Mouse (Mus musculus) heart, embryonic 13.5 days (tissue): Measurements from ENCODE around the gene Olfr376. TPM values are rescaled to one million over a fixed set of nuclear protein-coding genes. Genes with fewer than 3 reads are reported as not detected.

Source experiments
- ATAC-seq: fragments of 200-750 bp; cut with Nextera tagmentation; 2 replicates; pipeline ENCODE4 v1.8.0; 2017; ENCODE audit warnings: moderate TSS enrichment; ENCODE audit not compliant: insufficient number of reproducible peaks, low FRiP score, low TSS enrichment; ENCODE audit errors: extremely low read depth
- H3K27ac ChIP-seq: fragments of 300-500 bp; sonication (generic); replicated peaks from 2 replicates; pipeline ENCODE4 v1.5.1; 2015; ENCODE audit warnings: moderate library complexity, mild to moderate bottlenecking, inconsistent platforms
- H3K27me3 ChIP-seq: fragments of 300-500 bp; sonication (generic); replicated peaks from 2 replicates; pipeline ENCODE4 v1.6.1; 2015; ENCODE audit warnings: mild to moderate bottlenecking, inconsistent platforms
- H3K36me3 ChIP-seq: fragments of 300-500 bp; sonication (generic); 2 replicates; pipeline ENCODE4 v1.6.1; 2015; ENCODE audit warnings: mild to moderate bottlenecking, inconsistent platforms
- H3K4me1 ChIP-seq: fragments of 300-500 bp; sonication (generic); 2 replicates; pipeline ENCODE4 v1.6.1; 2015; ENCODE audit warnings: inconsistent platforms
- H3K4me2 ChIP-seq: fragments of 300-500 bp; sonication (generic); 2 replicates; pipeline ENCODE4 v1.6.1; 2015; ENCODE audit warnings: inconsistent platforms, mild to moderate bottlenecking, moderate library complexity
- H3K4me3 ChIP-seq: fragments of 300-500 bp; sonication (generic); 2 replicates; pipeline ENCODE4 v1.5.1; 2015; ENCODE audit warnings: moderate library complexity, mild to moderate bottlenecking, inconsistent platforms
- H3K9ac ChIP-seq: fragments of 300-500 bp; sonication (generic); 2 replicates; pipeline ENCODE4 v1.6.1; 2015; ENCODE audit warnings: inconsistent platforms, mild to moderate bottlenecking, moderate library complexity
- H3K9me3 ChIP-seq: fragments of 300-500 bp; sonication (generic); 2 replicates; pipeline ENCODE4 v1.6.1; 2016; ENCODE audit warnings: inconsistent platforms
- WGBS: fragments of 180-500 bp; shearing (Covaris S2); methylation state at CpG from one replicate; pipeline ENCODE4 v1.1.7; 2015; ENCODE audit warnings: mixed read lengths; 5-methylcytosine and 5-hydroxymethylcytosine counted together
- polyA plus RNA-seq: library from polyadenylated mRNA; unstranded; fragments of >200 nt; fragmentation: Nextera tagmentation; extraction: Ambion mirVana; gene quantifications from 2 replicates; pipeline ENCODE4 v1.2.1, GENCODE M21; 2015

The Olfr376 gene
- not detected in 2 replicates for polyA plus RNA-seq

DNA sequence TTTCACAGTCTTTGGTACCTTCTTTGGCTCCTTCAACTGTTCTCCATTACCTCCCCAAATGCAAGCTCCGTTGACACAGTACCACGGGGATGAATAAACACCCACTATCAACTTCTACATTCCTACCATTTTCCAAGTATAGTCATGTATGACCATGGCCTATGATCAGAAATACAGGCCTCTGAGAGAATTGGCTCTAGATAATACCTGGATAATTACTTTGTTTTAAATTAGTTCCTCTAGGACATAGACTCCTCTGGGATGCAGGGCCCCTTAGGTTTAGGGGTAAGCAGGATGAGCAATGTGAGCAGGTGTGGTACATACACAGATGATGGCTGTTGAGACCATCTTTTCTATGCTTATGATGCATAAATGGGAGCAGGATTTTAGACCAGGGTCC is at the start of gene Olfr376:
TSS of gene Olfr376 (plus strand) at position 301 of the 400 bp plus-strand sequence.
- Histone ChIP-seq H3K27ac (no peak within 1 kb of the TSS), H3K4me3 (no peak within 1 kb of the TSS), H3K4me1 (no peaks in the 10 kb centered on the region), H3K27me3 (no peaks in the 10 kb centered on the region), H3K36me3 (no peaks in the 10 kb centered on the region), H3K9ac (no peak within 1 kb of the TSS), H3K9me3 (no peaks in the 10 kb centered on the region), H3K4me2 (no peak within 1 kb of the TSS)
- ATAC-seq = no peak
- 74% methylated on average over 2 of the region's 2 CpGs for WGBS

DNA sequence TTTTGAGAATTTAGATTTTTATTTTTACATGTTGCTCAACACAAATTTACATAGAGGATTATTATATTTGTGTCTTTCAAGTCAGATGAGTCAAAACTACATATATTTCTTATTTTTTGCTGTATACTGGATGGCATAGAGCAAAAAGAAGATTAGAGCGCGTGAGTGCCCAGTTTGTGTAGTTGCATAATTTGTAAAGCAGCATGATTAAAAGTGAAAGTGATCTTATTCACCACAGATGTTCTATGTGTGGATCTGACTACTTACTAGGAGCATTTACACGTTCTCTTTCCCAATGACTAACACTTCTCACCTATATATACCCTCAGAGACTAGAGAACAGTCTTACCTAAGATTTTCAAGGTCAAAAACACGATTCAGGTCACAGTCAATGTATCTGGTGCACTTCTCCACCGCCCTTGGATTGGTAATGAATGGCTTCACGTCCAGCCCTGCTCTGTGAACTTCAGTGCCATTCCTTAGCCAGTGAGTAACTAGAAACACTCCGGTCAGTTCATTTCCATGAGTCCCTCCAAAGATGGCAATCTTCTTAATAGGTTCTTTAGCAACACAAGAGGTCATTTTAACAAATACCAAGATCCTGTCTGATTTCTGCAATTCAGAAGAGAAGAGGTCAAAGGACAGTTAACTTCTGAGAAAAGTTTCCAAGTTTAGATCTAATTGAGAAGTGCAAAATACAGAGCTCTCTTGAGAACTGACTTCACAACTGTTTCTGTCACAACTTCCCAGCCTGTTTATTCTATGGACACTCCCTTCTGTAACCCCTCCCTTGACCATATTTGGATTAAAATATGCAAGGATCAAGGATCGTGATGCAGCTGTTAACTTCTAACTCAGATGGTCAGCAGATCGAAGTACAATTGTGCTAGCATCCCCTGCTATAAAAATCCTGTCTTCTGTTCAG is 46.9 kb upstream of the Olfr376 start:
- no peak overlapping the region for H3K4me3 ChIP-seq
- no peaks in the 10 kb centered on the region for H3K4me1 ChIP-seq
- 65% methylated on average over 9 of the region's 9 CpGs for WGBS
- no peak for ATAC-seq
- H3K4me2 ChIP-seq = no peak overlapping the region
- H3K36me3 ChIP-seq = no peaks in the 10 kb centered on the region
- H3K9me3 ChIP-seq = no peaks in the 10 kb centered on the region
- H3K27ac ChIP-seq = no peak overlapping the region
- no peak overlapping the region for H3K9ac ChIP-seq
- H3K27me3 ChIP-seq = no peaks in the 10 kb centered on the region

DNA sequence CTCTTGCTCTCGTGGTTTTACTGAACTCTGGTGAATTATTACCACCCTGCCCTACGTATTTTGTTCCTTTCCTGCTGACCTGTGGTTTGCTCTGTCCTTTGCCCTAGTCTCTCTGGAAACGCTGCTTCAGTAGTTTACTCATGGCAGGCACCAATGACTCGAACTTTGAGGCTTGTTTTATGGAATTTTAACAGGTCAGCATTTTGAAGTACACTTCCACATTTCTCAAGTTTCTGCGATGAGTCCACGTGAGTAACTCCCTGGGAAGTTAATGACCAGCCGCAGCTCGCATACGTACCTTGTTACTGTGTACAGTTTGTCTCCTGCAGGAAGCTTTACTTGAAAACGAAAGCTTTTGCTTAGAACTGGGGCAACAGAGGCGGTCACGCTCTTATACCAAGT is 44.6 kb upstream of the Olfr376 start:
- H3K4me1 ChIP-seq = no peaks in the 10 kb centered on the region
- ATAC-seq = no peak
- H3K27ac ChIP-seq = no peak overlapping the region
- H3K9me3 ChIP-seq = no peaks in the 10 kb centered on the region
- H3K27me3 ChIP-seq = no peaks in the 10 kb centered on the region
- H3K4me2 ChIP-seq = no peak overlapping the region
- H3K9ac ChIP-seq = no peak overlapping the region
- 61% methylated on average over 12 of the region's 12 CpGs for WGBS
- H3K4me3 ChIP-seq = no peak overlapping the region
- no peaks in the 10 kb centered on the region for H3K36me3 ChIP-seq

DNA sequence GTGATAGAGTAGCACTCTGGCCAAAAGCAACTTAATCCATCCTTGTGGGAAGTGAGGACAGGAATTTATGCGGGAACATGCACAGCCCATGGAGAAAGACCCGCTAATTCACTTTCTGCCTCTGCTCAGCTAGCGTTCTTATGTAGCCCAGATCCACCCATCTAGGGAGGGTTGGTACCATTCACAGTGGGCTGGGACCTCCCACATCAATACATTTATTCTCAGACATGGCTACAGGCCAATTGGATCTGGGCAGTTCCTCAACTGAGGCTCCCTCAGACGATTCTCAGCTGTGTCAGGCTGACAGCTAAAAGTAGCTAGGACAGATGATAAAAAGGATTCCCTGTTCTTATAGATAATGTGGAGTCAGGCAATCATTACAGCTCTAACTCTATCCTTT is 43.7 kb upstream of the Olfr376 start:
- no peak for ATAC-seq
- no peak overlapping the region for H3K27ac ChIP-seq
- 56% methylated on average over 4 of the region's 4 CpGs for WGBS
- H3K4me2 ChIP-seq = no peak overlapping the region
- no peak overlapping the region for H3K9ac ChIP-seq
- H3K36me3 ChIP-seq = no peaks in the 10 kb centered on the region
- no peak overlapping the region for H3K4me3 ChIP-seq
- no peaks in the 10 kb centered on the region for H3K27me3 ChIP-seq
- H3K4me1 ChIP-seq = no peaks in the 10 kb centered on the region
- no peaks in the 10 kb centered on the region for H3K9me3 ChIP-seq

DNA sequence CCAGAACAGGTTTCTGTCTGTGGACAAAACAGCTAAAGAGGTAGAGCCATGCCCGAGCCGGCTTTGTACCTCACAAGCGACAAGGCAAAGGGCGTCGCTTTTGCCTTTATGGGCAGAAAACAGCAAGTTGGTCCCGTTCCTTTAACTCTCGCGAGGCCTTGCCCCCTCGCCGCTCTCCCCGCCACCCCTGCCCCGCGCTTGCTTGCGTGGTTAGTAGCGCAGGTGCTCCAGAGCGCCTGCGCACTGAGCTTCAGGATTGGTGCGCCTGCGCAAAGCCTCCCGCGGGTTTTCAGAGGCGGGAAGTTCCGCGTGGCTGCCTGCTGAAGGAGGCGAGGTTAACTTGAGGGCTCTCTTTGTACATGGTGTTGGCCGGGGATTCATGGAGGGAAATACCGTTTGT is 41.6 kb upstream of the Olfr376 start, which contains the start of the genes Aspa, Gm49340 and Spata22:
TSS of gene Aspa (minus strand) at position 155 of the 400 bp plus-strand sequence.
TSS of gene Gm49340 (plus strand) at position 300 of the 400 bp plus-strand sequence.
TSS of gene Spata22 (plus strand) at position 300 of the 400 bp plus-strand sequence.
- Histone ChIP-seq H3K9me3 (no peaks in the 10 kb centered on the region), H3K9ac (no peak within 1 kb of the TSS), H3K27me3 (no peaks in the 10 kb centered on the region), H3K27ac (no peak within 1 kb of the TSS), H3K4me1 (no peaks in the 10 kb centered on the region), H3K36me3 (no peaks in the 10 kb centered on the region), H3K4me2 (no peak within 1 kb of the TSS), H3K4me3 (no peak within 1 kb of the TSS)
- ATAC-seq = no peak
- 67% methylated on average over 27 of the region's 27 CpGs for WGBS

DNA sequence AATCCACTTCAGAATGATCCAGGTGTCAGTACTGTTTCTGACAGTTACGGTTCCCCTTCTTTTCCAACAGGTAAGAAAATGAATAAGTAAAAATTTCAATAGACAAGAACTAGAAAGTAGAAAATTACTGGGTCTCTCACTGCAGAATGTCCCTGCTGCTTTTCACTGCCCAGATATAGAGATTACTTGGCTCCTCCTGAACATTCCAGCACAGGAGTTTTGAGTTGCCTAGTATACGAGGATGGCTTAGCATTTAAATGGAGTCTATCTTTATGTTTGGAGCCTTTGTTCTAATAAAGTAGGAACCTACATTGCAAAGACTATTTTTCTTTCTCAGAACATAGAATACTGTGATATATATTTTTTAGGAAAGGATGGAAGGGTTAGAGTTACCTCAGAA is 37.7 kb upstream of the Olfr376 start:
- no peak for ATAC-seq
- no peak overlapping the region for H3K4me2 ChIP-seq
- H3K27ac ChIP-seq = no peak overlapping the region
- H3K4me3 ChIP-seq = no peak overlapping the region
- H3K9me3 ChIP-seq = no peaks in the 10 kb centered on the region
- H3K9ac ChIP-seq = no peak overlapping the region
- WGBS = 63% methylated on average over 2 of the region's 2 CpGs
- no peaks in the 10 kb centered on the region for H3K36me3 ChIP-seq
- no peaks in the 10 kb centered on the region for H3K4me1 ChIP-seq
- H3K27me3 ChIP-seq = no peaks in the 10 kb centered on the region

DNA sequence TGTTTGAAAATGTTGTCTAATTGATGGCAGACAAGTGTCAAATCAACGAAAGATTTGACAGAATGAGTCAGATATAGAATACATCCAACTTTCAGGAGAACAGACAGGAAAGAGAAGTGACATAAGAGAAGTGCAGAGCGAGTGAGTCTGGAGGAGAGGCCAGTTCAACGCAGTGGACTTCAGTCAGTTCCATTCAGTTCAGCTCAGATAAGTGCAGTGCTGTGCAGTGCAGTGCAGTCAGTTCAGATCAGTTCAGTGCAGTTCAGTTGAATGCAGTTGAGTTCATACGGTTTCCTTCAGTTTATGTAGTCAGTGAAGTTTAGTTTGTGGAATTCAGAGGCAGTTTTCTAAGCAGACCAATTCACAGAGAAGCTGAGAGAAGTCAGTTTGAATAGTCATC is 34.1 kb upstream of the Olfr376 start:
- Histone ChIP-seq H3K9ac (no peak overlapping the region), H3K9me3 (no peaks in the 10 kb centered on the region), H3K4me3 (no peak overlapping the region), H3K4me2 (no peak overlapping the region), H3K4me1 (no peaks in the 10 kb centered on the region), H3K27ac (no peak overlapping the region), H3K36me3 (no peaks in the 10 kb centered on the region), H3K27me3 (no peaks in the 10 kb centered on the region)
- no peak for ATAC-seq
- WGBS = 65% methylated on average over 4 of the region's 4 CpGs

DNA sequence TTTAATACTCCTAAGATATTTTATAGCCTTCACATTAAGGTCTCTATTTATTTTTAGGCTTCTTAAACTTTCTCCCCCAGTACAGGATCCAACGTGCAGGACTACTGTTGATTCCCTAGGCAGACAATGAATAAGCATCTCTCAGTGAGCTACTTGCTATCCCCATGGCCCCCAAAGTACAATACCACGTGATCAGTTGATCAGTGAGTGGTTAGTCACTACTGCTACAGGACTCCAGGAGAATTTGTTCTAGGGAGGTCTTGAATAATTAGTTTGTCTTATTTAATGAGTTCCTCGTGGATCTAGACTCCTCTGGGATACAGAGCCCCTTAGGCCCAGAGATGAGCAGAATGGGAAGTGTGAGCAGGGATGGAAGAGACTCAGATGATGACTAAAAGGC is 20.6 kb upstream of the Olfr376 start, which contains the start of gene Olfr20:
TSS of gene Olfr20 (plus strand) at position 301 of the 400 bp plus-strand sequence.
- Histone ChIP-seq H3K4me3 (no peak within 1 kb of the TSS), H3K4me2 (no peak within 1 kb of the TSS), H3K36me3 (no peaks in the 10 kb centered on the region), H3K9me3 (no peaks in the 10 kb centered on the region), H3K4me1 (no peaks in the 10 kb centered on the region), H3K27ac (no peak within 1 kb of the TSS), H3K9ac (no peak within 1 kb of the TSS), H3K27me3 (no peaks in the 10 kb centered on the region)
- ATAC-seq = no peak
- 41% methylated on average over 3 of the region's 3 CpGs for WGBS

DNA sequence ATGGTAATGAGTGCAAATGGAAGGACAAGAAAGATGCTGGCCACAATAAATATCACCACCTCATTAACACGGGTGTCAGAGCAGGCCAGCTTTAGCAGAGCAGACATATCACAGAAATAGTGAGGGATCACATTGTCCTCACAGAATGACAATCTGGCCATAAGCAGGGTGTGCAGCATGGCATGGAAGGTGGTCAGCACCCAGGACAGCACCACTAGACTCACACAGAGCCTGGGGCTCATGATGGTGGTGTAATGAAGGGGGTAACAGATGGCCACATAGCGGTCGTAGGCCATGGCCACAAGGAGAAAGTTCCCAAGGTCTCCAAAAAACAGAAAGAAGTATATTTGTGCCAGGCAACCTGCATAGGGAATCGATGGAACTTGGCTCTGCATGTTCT is 24.3 kb downstream of the Olfr376 start:
- Histone ChIP-seq H3K4me2 (no peak overlapping the region), H3K9ac (no peak overlapping the region), H3K4me3 (no peak overlapping the region), H3K27ac (no peak overlapping the region), H3K36me3 (no peaks in the 10 kb centered on the region), H3K9me3 (peaks cover 3% of the 10 kb centered on the region; the same call in 1 of the 2 replicates), H3K4me1 (no peaks in the 10 kb centered on the region), H3K27me3 (no peaks in the 10 kb centered on the region)
- 54% methylated on average over 4 of the region's 4 CpGs for WGBS
- ATAC-seq = no peak

DNA sequence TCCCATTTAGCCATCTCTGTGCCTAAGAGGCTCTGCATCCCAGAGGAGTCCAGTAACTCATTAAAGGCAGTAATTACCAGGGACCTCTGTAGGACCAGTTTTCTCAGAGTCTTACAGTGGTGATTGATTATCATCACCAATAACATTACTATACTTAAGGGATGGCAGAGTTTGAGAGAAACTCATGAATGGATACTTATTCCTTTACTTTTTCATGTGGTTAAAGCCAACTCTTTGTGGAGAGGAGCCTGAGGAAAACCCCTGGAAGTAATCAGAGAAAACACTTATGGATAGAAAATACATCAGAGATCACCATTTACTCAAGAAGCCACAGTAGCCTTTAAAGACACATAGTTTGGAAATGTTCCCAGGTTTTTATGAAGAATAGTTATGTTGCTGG is 28.5 kb downstream of the Olfr376 start, which contains the start of gene Olfr1:
TSS of gene Olfr1 (minus strand) at position 101 of the 400 bp plus-strand sequence.
- no peak within 1 kb of the TSS for H3K4me3 ChIP-seq
- H3K27me3 ChIP-seq = no peaks in the 10 kb centered on the region
- no peak within 1 kb of the TSS for H3K9ac ChIP-seq
- H3K4me2 ChIP-seq = no peak within 1 kb of the TSS
- no peaks in the 10 kb centered on the region for H3K36me3 ChIP-seq
- no peak for ATAC-seq
- H3K9me3 ChIP-seq = peaks cover 3% of the 10 kb centered on the region; the same call in 1 of the 2 replicates
- H3K4me1 ChIP-seq = no peaks in the 10 kb centered on the region
- no peak within 1 kb of the TSS for H3K27ac ChIP-seq
